In genomic region chr12:26646141-26646540, GRCm38 (mm10) we compare ENCODE assay signal across 15 mouse cellular contexts.
DNase-seq lines count a peak whose midpoint lies in the region; ATAC-seq lines count a peak whose summit lies in the region.
"Had no signal": no experiment of that assay in that cellular context is flagged by ENCODE, and none has a peak within 500 bp of the region (broad histone marks: within the 10 kb centered on the region; RNA-seq: fewer than 3 reads in every experiment).

No protein-coding gene starts in this region.

- peak overlapping the region; percentile 57 for H3K27ac ChIP-seq in hindbrain, embryonic 10.5 days
- H3K27ac ChIP-seq in hindbrain, embryonic 16.5 days (ENCODE audit: low read depth, low read length): no peak overlapping the region
- H3K27ac ChIP-seq in neural tube, embryonic 11.5 days (ENCODE audit: low read depth, low read length): peak overlapping the region; percentile 62
- H3K27ac ChIP-seq: heart, embryonic 15.5 days; limb, embryonic 13.5 days had no signal

- peaks cover 23% of the 10 kb centered on the region for H3K4me1 ChIP-seq in hindbrain, embryonic 10.5 days (replicated peaks)
- H3K4me1 ChIP-seq in hindbrain, embryonic 16.5 days (ENCODE audit: control insufficient read depth, insufficient read depth, low read depth, low read length): no peaks in the 10 kb centered on the region
- H3K4me1 ChIP-seq in neural tube, embryonic 11.5 days (ENCODE audit: control insufficient read depth, insufficient read depth, low read length): peaks cover 8% of the 10 kb centered on the region; the same call in 1 of the 2 replicates
- H3K4me1 ChIP-seq: heart, embryonic 15.5 days had no signal

- H3K4me3 ChIP-seq in hindbrain, embryonic 10.5 days: no peak overlapping the region
- no peak overlapping the region for H3K4me3 ChIP-seq in hindbrain, embryonic 16.5 days (ENCODE audit: low read length)
- no peak overlapping the region for H3K4me3 ChIP-seq in neural tube, embryonic 11.5 days (ENCODE audit: low read depth, low read length)
- H3K4me3 ChIP-seq: heart, embryonic 15.5 days; limb, embryonic 13.5 days had no signal

- no peaks in the 10 kb centered on the region for H3K27me3 ChIP-seq in hindbrain, embryonic 10.5 days (ENCODE audit: insufficient read depth, poor library complexity, severe bottlenecking)
- no peaks in the 10 kb centered on the region for H3K27me3 ChIP-seq in hindbrain, embryonic 16.5 days (replicated peaks; ENCODE audit: control insufficient read depth, insufficient read depth, low read length)
- no peaks in the 10 kb centered on the region for H3K27me3 ChIP-seq in neural tube, embryonic 11.5 days (ENCODE audit: control insufficient read depth, insufficient read depth, low read length)
- H3K27me3 ChIP-seq: heart, embryonic 15.5 days; limb, embryonic 13.5 days had no signal

- peak; percentile 44 for DNase-seq in hindbrain, embryonic 10.5 days (ENCODE audit: low spot score)
- peak; percentile 62 for DNase-seq in neural tube, embryonic 11.5 days (ENCODE audit: low spot score)
- no peak for DNase-seq in neural tube, embryonic 10.5 days (ENCODE audit: extremely low spot score, low spot score)
- DNase-seq in embryo, embryonic 11 days: peak; percentile 65
- DNase-seq in skeletal muscle tissue, adult 2 months (ENCODE audit: low read depth, low spot score): peak; percentile 26
- no peak for DNase-seq in heart, postnatal 36 days
- DNase-seq: adrenal gland, adult 2 months; cerebellum, postnatal 10 days; liver, postnatal 0 days; right cerebral cortex, postnatal 25 days; thymus, postnatal 14 days had no signal

- no peak overlapping the region for H3K9ac ChIP-seq in hindbrain, embryonic 16.5 days (ENCODE audit: low read depth, low read length)
- H3K9ac ChIP-seq in neural tube, embryonic 11.5 days (ENCODE audit: low read length): no peak overlapping the region
- H3K9ac ChIP-seq: heart, embryonic 15.5 days; limb, embryonic 13.5 days; liver, postnatal 0 days had no signal

- H3K36me3 ChIP-seq in hindbrain, embryonic 10.5 days: no peaks in the 10 kb centered on the region
- H3K36me3 ChIP-seq in hindbrain, embryonic 16.5 days (ENCODE audit: control insufficient read depth, insufficient read depth, low read length): no peaks in the 10 kb centered on the region
- no peaks in the 10 kb centered on the region for H3K36me3 ChIP-seq in neural tube, embryonic 11.5 days (ENCODE audit: control insufficient read depth, insufficient read depth, low read length)
- H3K36me3 ChIP-seq: heart, embryonic 15.5 days; limb, embryonic 13.5 days had no signal

- H3K4me2 ChIP-seq in hindbrain, embryonic 16.5 days (ENCODE audit: low read length): no peak overlapping the region
- H3K4me2 ChIP-seq in neural tube, embryonic 11.5 days (ENCODE audit: low read depth): no peak overlapping the region
- H3K4me2 ChIP-seq: heart, embryonic 15.5 days; limb, embryonic 13.5 days had no signal

- ATAC-seq in hindbrain, embryonic 16.5 days: no peak
- ATAC-seq in neural tube, embryonic 11.5 days (ENCODE audit: insufficient read depth, low FRiP score, low TSS enrichment): no peak; the same call in 1 of the 2 replicates
- ATAC-seq: CD4-positive, CD25-positive, alpha-beta regulatory T cell, adult 4 months; liver, postnatal 0 days had no signal

- intact Hi-C loops in heart, postnatal 36 days (cut with DNase I): no loop called here

- no peaks in the 10 kb centered on the region for H3K9me3 ChIP-seq in hindbrain, embryonic 10.5 days
- H3K9me3 ChIP-seq in hindbrain, embryonic 16.5 days (ENCODE audit: control insufficient read depth, low read length): no peaks in the 10 kb centered on the region
- no peaks in the 10 kb centered on the region for H3K9me3 ChIP-seq in neural tube, embryonic 11.5 days (ENCODE audit: control insufficient read depth, low read length)
- H3K9me3 ChIP-seq: heart, embryonic 15.5 days; limb, embryonic 13.5 days had no signal

Comparison
In these comparisons a context has a peak if more than half of its experiments do, and no peak if none do; other contexts are left out.
1. DNase-seq: peak in hindbrain, embryonic 10.5 days (single experiment), neural tube, embryonic 11.5 days (single experiment), embryo, embryonic 11 days (single experiment) and skeletal muscle tissue, adult 2 months (single experiment); none in neural tube, embryonic 10.5 days (single experiment) and heart, postnatal 36 days (0 of 2).